Mouse (Mus musculus) spleen, adult 2 months (tissue): ENCODE data around the gene Scn2a.

Source experiments
- CTCF ChIP-seq: fragments of 200-500 bp; IDR thresholded peaks from 2 replicates; pipeline ENCODE4 v1.5.1; 2011; ENCODE audit warnings: mild to moderate bottlenecking, inconsistent platforms; ENCODE audit not compliant: insufficient read depth, insufficient read length, insufficient replicate concordance; ENCODE audit errors: extremely low read depth
- POLR2A ChIP-seq: fragments of 200-500 bp; IDR thresholded peaks from 2 replicates; pipeline ENCODE4 v1.6.1; 2011; ENCODE audit warnings: low read depth, low read length, inconsistent platforms

DNA sequence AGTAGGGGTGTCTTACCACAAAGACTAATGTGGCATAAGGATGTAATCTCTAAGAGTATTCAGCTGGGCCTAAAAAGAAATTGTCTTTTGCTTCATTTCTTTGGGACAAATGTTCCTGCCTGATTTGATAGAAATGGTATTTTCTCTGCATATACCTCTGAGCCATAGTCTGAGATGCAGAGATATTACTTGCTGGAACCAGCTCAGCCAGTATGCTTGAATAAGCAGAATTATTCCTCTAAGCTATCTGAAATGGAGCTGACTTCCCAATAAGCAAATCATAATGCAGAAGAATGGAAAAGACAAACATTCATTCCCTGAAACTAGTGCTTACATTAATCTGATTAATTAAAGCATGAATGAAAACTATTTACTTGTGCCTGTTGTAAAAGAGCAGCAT, 12.8 kb upstream of the Scn2a start:
- no peak for TF ChIP-seq POLR2A
- TF ChIP-seq CTCF, result no peak
